Mouse (Mus musculus): ENCODE results near the gene Hadh.

DNA sequence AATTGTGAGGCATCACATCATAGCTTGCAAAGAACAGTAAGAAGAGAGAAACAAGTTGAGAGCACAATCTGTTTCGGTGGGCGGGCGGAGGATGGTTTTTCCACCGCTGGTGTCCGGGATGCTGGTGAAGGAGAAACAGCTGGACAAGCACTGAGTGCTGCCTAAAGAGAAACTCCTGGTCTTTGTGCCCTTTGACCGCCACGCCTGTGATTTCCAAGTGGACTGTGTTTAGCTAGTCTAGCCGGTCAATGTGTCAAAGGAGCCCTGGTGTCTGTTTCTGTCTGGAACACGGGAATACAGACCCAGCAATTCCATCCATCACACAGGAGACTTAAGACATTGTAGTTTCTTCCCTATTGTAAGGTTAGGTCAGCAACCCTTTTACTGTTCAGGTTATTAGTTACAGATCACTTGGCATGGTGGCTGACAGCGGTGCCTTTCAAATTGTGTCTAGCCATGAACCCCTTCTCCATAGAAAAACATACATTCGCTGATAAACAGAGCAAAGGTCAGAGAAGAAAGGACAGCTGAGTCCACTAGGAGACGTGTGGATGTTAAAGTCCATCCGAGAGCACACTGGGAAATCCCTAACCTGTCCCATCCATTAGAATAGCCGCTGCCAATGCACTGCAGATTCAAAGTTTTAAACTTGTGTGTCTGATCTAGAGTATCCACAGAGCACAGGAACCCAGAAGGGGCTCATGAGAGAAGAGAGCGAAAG lies 8.0 kb downstream of the Hadh start:
- no peak for TF ChIP-seq CTCF (IDR thresholded peaks at IDR 0.05; ENCODE audit: low read depth, low read length)
- TF ChIP-seq POLR2A (IDR thresholded peaks at IDR 0.05; ENCODE audit: insufficient read depth, low read length): no peak
